Mouse (Mus musculus) liver, embryonic 15.5 days (tissue): ENCODE measurements around the gene Tff1. TPM values are rescaled to one million over a fixed set of nuclear protein-coding genes. Genes with fewer than 3 reads are reported as not detected.

Source experiments
- polyA plus RNA-seq: library from polyadenylated mRNA; unstranded; fragments of >200 nt; fragmentation: Nextera tagmentation; extraction: Ambion mirVana; gene quantifications from 2 replicates; pipeline ENCODE4 v1.2.1, GENCODE M21; 2015

The Tff1 gene
- polyA plus RNA-seq, 1 experiment from 2014 or later: not detected

Other genes starting within 250 kb of the Tff1 start
- gene Umodl1, start 210.6 kb downstream of the Tff1 start, polyA plus RNA-seq: 0.10 TPM in 1 of 2 replicates, not detected in the other
- gene Abcg1, start 107.6 kb downstream of the Tff1 start, polyA plus RNA-seq: 9.3 and 10.2 TPM in 2 replicates
- 74.3 and 97.3 TPM in 2 replicates for gene Tff3, start 35.6 kb downstream of the Tff1 start, polyA plus RNA-seq
- gene Tff2, start 21.0 kb downstream of the Tff1 start, polyA plus RNA-seq: not detected in 2 replicates
- gene Tmprss3, start 33.7 kb upstream of the Tff1 start, polyA plus RNA-seq: 0.29 and 0.46 TPM in 2 replicates
- gene Ubash3a, start 42.6 kb upstream of the Tff1 start, polyA plus RNA-seq: 10.2 and 10.6 TPM in 2 replicates
- 0.13 and 0.25 TPM in 2 replicates for gene Rsph1, start 112.1 kb upstream of the Tff1 start, polyA plus RNA-seq
- 2.9 and 3.1 TPM in 2 replicates for gene Slc37a1, start 121.5 kb upstream of the Tff1 start, polyA plus RNA-seq
- gene Pde9a, start 220.9 kb upstream of the Tff1 start, polyA plus RNA-seq: 3.2 TPM in 2 replicates